Mouse (Mus musculus) heart, postnatal 0 days (tissue): ENCODE results near the gene Gm16253. TPM values are rescaled to one million over a fixed set of nuclear protein-coding genes. Genes with fewer than 3 reads are reported as not detected.

Experiments
- ATAC-seq: fragments of 200-750 bp; cut with Nextera tagmentation; 2 replicates; pipeline ENCODE4 v1.8.0; 2017; ENCODE audit warnings: low read depth, moderate number of reproducible peaks, moderate library complexity; ENCODE audit not compliant: insufficient read depth
- DNase-seq: peaks from one replicate; pipeline ENCODE4 v3.0.0-alpha.2; 2016; ENCODE audit warnings: low spot score
- H3K27ac ChIP-seq: fragments of 300-500 bp; sonication (generic); 2 replicates; pipeline ENCODE4 v1.5.1; 2014; ENCODE audit warnings: low read depth, mild to moderate bottlenecking
- H3K27me3 ChIP-seq: fragments of 300-500 bp; sonication (generic); 2 replicates; pipeline ENCODE4 v1.6.1; 2014; ENCODE audit warnings: low read length, mixed read lengths; ENCODE audit not compliant: control insufficient read depth, insufficient read depth
- H3K36me3 ChIP-seq: fragments of 300-500 bp; sonication (generic); replicated peaks from 2 replicates; pipeline ENCODE4 v1.6.1; 2014; ENCODE audit warnings: low read length, mixed read lengths; ENCODE audit not compliant: control insufficient read depth, insufficient read depth
- H3K4me1 ChIP-seq: fragments of 300-500 bp; sonication (generic); 2 replicates; pipeline ENCODE4 v1.6.1; 2014; ENCODE audit warnings: antibody characterized with exemption; ENCODE audit not compliant: control insufficient read depth, insufficient read depth
- H3K4me2 ChIP-seq: fragments of 300-500 bp; sonication (generic); 2 replicates; pipeline ENCODE4 v1.6.1; 2014; ENCODE audit warnings: low read depth, mild to moderate bottlenecking, low read length, moderate library complexity
- H3K4me3 ChIP-seq: fragments of 300-500 bp; sonication (generic); 2 replicates; pipeline ENCODE4 v1.5.1; 2014; ENCODE audit warnings: low read depth, low read length
- H3K9ac ChIP-seq: fragments of 300-500 bp; sonication (generic); replicated peaks from 2 replicates; pipeline ENCODE4 v1.6.1; 2014; ENCODE audit warnings: low read depth, low read length, mixed read lengths
- H3K9me3 ChIP-seq: fragments of 300-500 bp; sonication (generic); replicated peaks from 2 replicates; pipeline ENCODE4 v1.6.1; 2016; ENCODE audit warnings: low read length; ENCODE audit not compliant: control insufficient read depth
- CTCF ChIP-seq: IDR thresholded peaks from 2 replicates; pipeline ENCODE4 v1.5.1; 2016; ENCODE audit warnings: antibody characterized with exemption, control low read depth, low read depth
- EP300 ChIP-seq: IDR thresholded peaks from 2 replicates; pipeline ENCODE4 v1.6.1; 2016; ENCODE audit warnings: antibody characterized with exemption, low read depth
- WGBS: fragments of 180-500 bp; shearing (Covaris S2); extraction: QIAGEN DNeasy Blood & Tissue Kit; methylation state at CpG from one replicate; pipeline ENCODE4 v1.1.7; 2014; 5-methylcytosine and 5-hydroxymethylcytosine counted together
- polyA plus RNA-seq: library from polyadenylated mRNA; unstranded; fragments of >200 nt; fragmentation: Nextera tagmentation; extraction: Ambion mirVana; gene quantifications from 2 replicates; pipeline ENCODE4 v1.2.1, GENCODE M21; 2015
- total RNA-seq: library from RNA; depleted of rRNA; stranded (reverse); fragments of >200 nt; gene quantifications from 2 replicates; pipeline ENCODE4 v1.2.3, GENCODE M21; 2014; ENCODE audit warnings: low replicate concordance

Gene Gm16253
- total and polyA plus RNA-seq, 2 experiments from 2014 or later, result 1.1 TPM; not detected in 1

DNA sequence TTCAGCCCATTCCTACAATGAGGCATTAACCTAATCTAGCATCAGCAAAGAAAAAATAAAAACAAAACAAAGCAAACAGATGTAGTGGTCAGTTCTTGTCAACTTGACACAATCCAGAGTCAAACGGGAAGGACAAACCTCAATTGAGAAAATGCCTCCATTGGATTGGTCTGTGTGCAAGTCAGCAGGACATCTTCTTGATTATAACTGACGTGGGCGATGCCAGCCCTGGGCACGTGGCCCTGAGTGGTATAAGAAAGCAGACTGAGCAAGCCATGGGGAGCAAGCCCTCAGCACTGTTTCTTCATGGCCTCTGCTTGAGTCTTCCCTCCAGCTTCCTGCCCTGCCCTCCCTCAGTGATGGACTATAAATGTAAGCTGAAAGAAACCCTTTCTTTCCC is 29.9 kb upstream of the Gm16253 start:
- 58% methylated on average over 4 of the region's 4 CpGs for WGBS

DNA sequence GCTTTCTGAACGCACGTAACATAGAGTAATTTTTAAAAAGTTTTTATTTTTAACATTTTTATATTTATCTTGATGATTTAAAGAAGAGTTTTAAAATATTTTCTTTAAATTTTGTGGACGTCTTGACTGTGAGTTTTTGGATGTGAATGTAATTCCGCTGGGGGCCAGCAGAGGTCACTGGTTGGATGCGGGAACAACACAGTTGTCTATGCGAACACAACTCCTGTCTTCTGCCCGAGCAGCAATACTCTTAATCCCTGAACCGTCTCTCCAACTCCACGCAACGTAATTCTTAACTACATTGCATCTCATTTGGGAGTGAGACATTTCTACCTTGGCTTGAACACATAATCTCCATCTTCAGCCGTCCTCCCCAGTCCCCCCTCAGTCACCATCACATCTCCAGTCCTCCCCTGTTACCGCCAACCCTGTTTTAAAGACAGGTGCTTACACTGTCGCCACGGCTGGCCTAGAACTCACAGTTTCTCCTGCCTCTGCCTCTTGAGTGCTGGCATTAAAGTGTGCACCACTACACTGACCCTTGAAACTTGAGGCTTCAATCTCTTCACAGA is 29.3 kb upstream of the Gm16253 start:
- peaks cover 27% of the 10 kb centered on the region for H3K4me1 ChIP-seq
- H3K9me3 ChIP-seq, result no peaks in the 10 kb centered on the region
- no peaks in the 10 kb centered on the region for H3K27me3 ChIP-seq
- H3K36me3 ChIP-seq, result no peaks in the 10 kb centered on the region
- 11% methylated on average over 14 of the region's 14 CpGs for WGBS
- peak overlapping the region; percentile 30 for H3K4me2 ChIP-seq
- ATAC-seq (0 out of 2 replicates have a peak, but pooled peaks have one; percentile 35), DNase-seq (peak; percentile 81)
- H3K9ac ChIP-seq, result no peak overlapping the region
- no peak overlapping the region for H3K27ac ChIP-seq
- H3K4me3 ChIP-seq, result no peak overlapping the region
- TF ChIP-seq CTCF (peak; percentile 82), EP300 (no peak)

More for the DNA sequence above, 29.9 kb upstream of the Gm16253 start:
- Histone ChIP-seq H3K4me3 (no peak overlapping the region), H3K4me1 (peaks cover 24% of the 10 kb centered on the region), H3K36me3 (no peaks in the 10 kb centered on the region), H3K27ac (no peak overlapping the region), H3K4me2 (no peak overlapping the region), H3K9me3 (no peaks in the 10 kb centered on the region), H3K27me3 (no peaks in the 10 kb centered on the region), H3K9ac (no peak overlapping the region)
- DNase-seq (no peak), ATAC-seq (no peak)
- TF ChIP-seq CTCF (no peak), EP300 (no peak)

GRCm38 (mm10) chr3:96548824-96549223 is 28.0 kb upstream of the Gm16253 start:
- WGBS, result 86% methylated on average over 7 of the region's 7 CpGs
- no peak overlapping the region for H3K4me2 ChIP-seq
- H3K9ac ChIP-seq, result peak overlapping the region; percentile 1; the same call in 1 of the 2 replicates
- no peaks in the 10 kb centered on the region for H3K36me3 ChIP-seq
- H3K4me1 ChIP-seq, result peaks cover 27% of the 10 kb centered on the region
- no peak for DNase-seq
- TF ChIP-seq EP300, result no peak
- no peak for TF ChIP-seq CTCF
- no peak for ATAC-seq
- peak overlapping the region; percentile 51 for H3K27ac ChIP-seq
- H3K4me3 ChIP-seq, result no peak overlapping the region
- no peaks in the 10 kb centered on the region for H3K27me3 ChIP-seq
- H3K9me3 ChIP-seq, result no peaks in the 10 kb centered on the region

DNA sequence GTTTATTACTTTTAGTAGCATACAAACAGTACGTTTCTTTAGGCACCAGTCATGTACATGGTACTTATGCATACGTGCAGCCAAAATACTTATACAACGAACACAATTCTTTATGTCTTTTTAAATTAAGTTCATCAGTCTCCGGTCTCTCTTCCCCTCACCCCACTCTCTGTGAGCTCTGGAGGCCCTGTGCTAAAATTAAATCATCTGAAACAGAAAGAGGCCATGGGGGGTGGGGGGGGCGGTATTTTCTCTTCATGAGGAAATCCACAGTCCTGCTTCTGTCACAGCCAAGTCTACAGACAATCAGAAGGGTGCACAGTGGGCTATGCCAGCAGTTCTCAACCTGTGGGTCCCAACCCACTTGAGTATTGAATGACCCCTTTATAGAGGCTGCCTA is 27.4 kb upstream of the Gm16253 start:
- Histone ChIP-seq H3K9me3 (no peaks in the 10 kb centered on the region), H3K4me1 (peaks cover 31% of the 10 kb centered on the region), H3K36me3 (no peaks in the 10 kb centered on the region), H3K27ac (peak overlapping the region; percentile 69), H3K4me3 (no peak overlapping the region), H3K9ac (peak overlapping the region; percentile 1; the same call in 1 of the 2 replicates), H3K4me2 (0 out of 2 replicates have a peak overlapping the region, but pooled peaks have one; percentile 21), H3K27me3 (no peaks in the 10 kb centered on the region)
- 55% methylated on average over 5 of the region's 5 CpGs for WGBS
- ATAC-seq, result peak; percentile 28; the same call in 1 of the 2 replicates
- DNase-seq, result no peak
- TF ChIP-seq EP300 (no peak), CTCF (no peak)

DNA sequence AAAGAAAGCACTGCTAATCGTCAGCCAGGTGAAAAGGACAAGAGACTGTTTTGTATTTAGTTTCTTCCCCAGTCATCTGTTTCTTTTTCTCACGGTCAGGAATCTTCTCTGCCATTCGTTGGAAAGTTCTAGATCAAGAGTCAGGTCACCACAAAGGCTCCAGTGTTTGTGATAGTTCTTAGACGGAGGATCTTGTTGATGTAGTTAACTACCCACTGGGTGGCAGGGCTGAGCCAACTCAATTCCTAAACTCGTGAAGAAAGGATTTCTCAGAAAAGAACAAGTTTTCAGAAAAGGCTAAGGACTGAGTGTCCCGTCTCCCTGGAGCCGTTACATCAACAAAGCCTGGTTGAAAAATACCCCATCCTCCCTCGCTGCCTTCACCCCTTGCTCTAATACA is 25.6 kb upstream of the Gm16253 start:
- H3K4me2 ChIP-seq, result peak overlapping the region; percentile 14; the same call in 1 of the 2 replicates
- ATAC-seq (no peak), DNase-seq (peak; percentile 78)
- no peak overlapping the region for H3K9ac ChIP-seq
- H3K36me3 ChIP-seq, result no peaks in the 10 kb centered on the region
- H3K27me3 ChIP-seq, result no peaks in the 10 kb centered on the region
- H3K4me1 ChIP-seq, result peaks cover 46% of the 10 kb centered on the region
- TF ChIP-seq EP300 (peak; percentile 55; the same call in 1 of the 2 replicates), CTCF (peak; percentile 68)
- no peak overlapping the region for H3K4me3 ChIP-seq
- 10% methylated on average over 8 of the region's 8 CpGs for WGBS
- H3K27ac ChIP-seq, result peak overlapping the region; percentile 71
- H3K9me3 ChIP-seq, result no peaks in the 10 kb centered on the region

- WGBS, result 54% methylated on average over 7 of the region's 7 CpGs
- no peaks in the 10 kb centered on the region for H3K9me3 ChIP-seq
- H3K36me3 ChIP-seq, result no peaks in the 10 kb centered on the region
- no peak overlapping the region for H3K4me2 ChIP-seq
- H3K9ac ChIP-seq, result no peak overlapping the region; the same call in 1 of the 2 replicates
- peak overlapping the region; percentile 71 for H3K27ac ChIP-seq
- H3K4me3 ChIP-seq, result no peak overlapping the region
- ATAC-seq (no peak), DNase-seq (no peak)
- TF ChIP-seq CTCF (no peak), EP300 (no peak)
- peaks cover 48% of the 10 kb centered on the region for H3K4me1 ChIP-seq
- H3K27me3 ChIP-seq, result no peaks in the 10 kb centered on the region
These were observed 24.9 kb upstream of the Gm16253 start for GRCm38 (mm10) chr3:96551890-96552289.
